Mouse (Mus musculus) lung, postnatal 0 days (tissue): ENCODE measurements around the gene Stam.
"Not testable (repeated sequence)": the region's sequence is repeated elsewhere in the genome, so short reads cannot be mapped to it uniquely, and the experiment has no call there.

Source experiments
- CTCF ChIP-seq: IDR thresholded peaks from 2 replicates; pipeline ENCODE4 v1.5.1; 2016; ENCODE audit warnings: antibody characterized with exemption, mild to moderate bottlenecking
- EP300 ChIP-seq: IDR thresholded peaks from 2 replicates; pipeline ENCODE4 v1.6.1; 2016; ENCODE audit warnings: antibody characterized with exemption, mild to moderate bottlenecking, control low read depth

GRCm38 (mm10) chr2:14198325-14198903, 124.5 kb downstream of the Stam start:
- TF ChIP-seq CTCF, EP300: not testable (repeated sequence)
